Mouse (Mus musculus): ENCODE data around the gene Tecpr2. TPM values are rescaled to one million over a fixed set of nuclear protein-coding genes. Genes with fewer than 3 reads are reported as not detected.
A peak's percentile ranks its signal among the peaks of the same experiment; 100 is the strongest.

Tecpr2 gene
- 3.3 and 3.8 TPM in 2 replicates for polyA plus RNA-seq (2015; fragmentation: Nextera tagmentation; extraction: Ambion mirVana)

DNA sequence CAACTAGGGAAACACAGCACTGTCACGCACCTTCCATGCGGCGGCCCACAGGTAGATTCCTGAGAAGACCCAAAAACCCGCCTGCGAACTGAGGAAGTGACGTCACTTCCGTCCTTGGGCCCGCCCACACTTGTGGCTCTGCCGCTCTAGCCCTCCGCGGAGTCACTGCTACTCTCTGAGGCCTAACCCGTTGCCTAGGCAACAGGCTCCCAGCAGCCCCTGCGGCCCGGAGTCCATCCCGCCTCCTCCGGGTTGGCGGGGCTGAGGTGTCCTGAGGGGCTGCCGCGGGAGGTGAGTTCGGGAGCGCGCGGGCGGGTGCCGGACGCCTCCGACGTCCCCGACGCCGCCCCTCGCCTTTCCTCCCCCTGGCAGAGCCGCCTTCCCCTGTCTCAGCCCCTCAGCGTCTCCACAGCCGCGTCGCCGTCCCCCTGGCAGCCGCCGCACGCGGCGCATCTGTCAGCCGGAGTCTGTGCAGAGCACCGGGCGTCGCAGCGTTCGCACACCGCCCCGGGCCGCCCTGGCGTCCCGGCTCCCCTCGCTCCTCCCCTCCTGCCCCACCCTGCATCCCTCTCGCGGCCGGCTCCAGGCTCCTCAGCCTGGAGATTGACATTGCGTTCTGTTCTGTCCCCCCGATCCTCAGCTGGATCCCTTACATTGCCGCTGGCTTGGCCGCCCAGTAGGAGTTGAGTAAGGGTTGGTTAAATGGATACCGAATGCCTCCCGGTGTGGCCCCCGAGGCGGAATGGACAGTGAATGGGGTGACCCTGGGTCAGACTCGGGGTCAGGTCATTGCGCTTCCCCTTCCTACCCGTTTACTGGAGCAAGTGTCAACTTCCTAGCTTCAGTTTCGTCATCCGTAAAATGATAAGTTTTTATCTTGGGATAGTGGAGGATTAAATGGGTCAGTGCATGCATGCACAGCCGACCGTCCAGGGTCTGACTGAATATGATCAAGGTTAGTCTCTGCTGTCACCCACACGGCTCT lies at the start of gene Tecpr2, which contains the start of gene Cinp:
Tecpr2 (plus strand) TSS at position 229 of the 985 bp plus-strand sequence.
Cinp (minus strand) TSS at position 110 of the 985 bp plus-strand sequence.
- Histone ChIP-seq H3K9me3 (no peaks in the 10 kb centered on the region), H3K4me2 (peak within 1 kb of the TSS; percentile 93), H3K4me3 (replicated peaks) (peak within 1 kb of the TSS; percentile 86), H3K27me3 (replicated peaks) (no peaks in the 10 kb centered on the region), H3K36me3 (no peaks in the 10 kb centered on the region), H3K4me1 (peaks cover 21% of the 10 kb centered on the region), H3K9ac (peak within 1 kb of the TSS; percentile 56), H3K27ac (peak within 1 kb of the TSS; percentile 87)
- peak; percentile 99 for ATAC-seq (ENCODE audit: insufficient read depth, low FRiP score, low read depth)
- under 1% methylated on average over 71 of the region's 74 CpGs for WGBS

- no peaks in the 10 kb centered on the region for H3K9me3 ChIP-seq
- H3K4me2 ChIP-seq, result peak within 1 kb of the TSS; percentile 70
- peaks cover 5% of the 10 kb centered on the region for H3K4me1 ChIP-seq
- H3K36me3 ChIP-seq, result no peaks in the 10 kb centered on the region
- peak within 1 kb of the TSS; percentile 23 for H3K9ac ChIP-seq
- no peak within 1 kb of the TSS for H3K27ac ChIP-seq
- no peaks in the 10 kb centered on the region for H3K27me3 ChIP-seq (replicated peaks)
- peak; percentile 27; the same call in 1 of the 2 replicates for ATAC-seq (ENCODE audit: insufficient read depth, low FRiP score, low read depth)
- under 1% methylated on average over 71 of the region's 71 CpGs for WGBS
- H3K4me3 ChIP-seq (replicated peaks), result peak within 1 kb of the TSS; percentile 80
Measured at GRCm38 (mm10) chr12:110840348-110841198, 48.5 kb upstream of the Tecpr2 start, which contains the start of gene Mok. Gene Mok, minus strand, starts transcription at chr12:110840939.

DNA sequence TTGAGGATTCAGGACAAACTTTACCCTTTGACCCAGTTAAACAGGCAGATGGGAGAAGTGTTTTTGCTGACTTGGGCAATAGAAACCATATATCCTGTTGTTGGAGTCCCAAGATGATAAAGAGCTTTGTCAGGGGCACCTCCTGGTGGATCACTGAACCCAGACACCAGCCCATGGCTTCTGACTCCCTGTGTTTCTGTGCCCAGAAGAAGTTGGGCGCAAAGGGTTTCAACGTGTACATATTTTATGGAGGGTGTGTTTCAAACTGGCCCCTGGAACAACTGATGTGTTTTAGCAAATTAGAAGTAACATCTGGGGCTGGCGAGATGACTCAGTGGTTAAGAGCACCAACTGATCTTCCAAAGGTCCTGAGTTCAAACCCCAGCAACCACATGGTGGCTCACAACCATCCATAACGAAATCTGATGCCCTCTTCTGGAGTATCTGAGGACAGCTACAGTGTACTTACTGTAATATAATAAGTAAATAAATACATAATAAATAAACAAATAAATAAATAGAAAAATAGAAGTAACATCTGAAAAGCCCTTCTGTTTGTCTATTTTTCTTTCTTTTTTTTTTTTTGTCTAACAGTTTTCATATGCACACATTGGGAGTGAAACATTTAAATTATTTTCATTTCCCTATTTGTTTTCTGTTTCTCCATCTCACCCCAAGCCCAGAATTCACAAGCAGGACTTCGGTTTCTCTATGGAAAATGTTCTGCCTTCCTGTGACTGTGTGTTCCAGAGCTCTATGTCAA lies 47.2 kb upstream of the Tecpr2 start:
- Histone ChIP-seq H3K4me1 (peaks cover 14% of the 10 kb centered on the region), H3K27ac (no peak overlapping the region), H3K9ac (no peak overlapping the region), H3K4me3 (replicated peaks) (no peak overlapping the region), H3K9me3 (no peaks in the 10 kb centered on the region), H3K36me3 (no peaks in the 10 kb centered on the region), H3K4me2 (no peak overlapping the region), H3K27me3 (replicated peaks) (no peaks in the 10 kb centered on the region)
- 62% methylated on average over 5 of the region's 5 CpGs for WGBS
- no peak for ATAC-seq (ENCODE audit: insufficient read depth, low FRiP score, low read depth)

DNA sequence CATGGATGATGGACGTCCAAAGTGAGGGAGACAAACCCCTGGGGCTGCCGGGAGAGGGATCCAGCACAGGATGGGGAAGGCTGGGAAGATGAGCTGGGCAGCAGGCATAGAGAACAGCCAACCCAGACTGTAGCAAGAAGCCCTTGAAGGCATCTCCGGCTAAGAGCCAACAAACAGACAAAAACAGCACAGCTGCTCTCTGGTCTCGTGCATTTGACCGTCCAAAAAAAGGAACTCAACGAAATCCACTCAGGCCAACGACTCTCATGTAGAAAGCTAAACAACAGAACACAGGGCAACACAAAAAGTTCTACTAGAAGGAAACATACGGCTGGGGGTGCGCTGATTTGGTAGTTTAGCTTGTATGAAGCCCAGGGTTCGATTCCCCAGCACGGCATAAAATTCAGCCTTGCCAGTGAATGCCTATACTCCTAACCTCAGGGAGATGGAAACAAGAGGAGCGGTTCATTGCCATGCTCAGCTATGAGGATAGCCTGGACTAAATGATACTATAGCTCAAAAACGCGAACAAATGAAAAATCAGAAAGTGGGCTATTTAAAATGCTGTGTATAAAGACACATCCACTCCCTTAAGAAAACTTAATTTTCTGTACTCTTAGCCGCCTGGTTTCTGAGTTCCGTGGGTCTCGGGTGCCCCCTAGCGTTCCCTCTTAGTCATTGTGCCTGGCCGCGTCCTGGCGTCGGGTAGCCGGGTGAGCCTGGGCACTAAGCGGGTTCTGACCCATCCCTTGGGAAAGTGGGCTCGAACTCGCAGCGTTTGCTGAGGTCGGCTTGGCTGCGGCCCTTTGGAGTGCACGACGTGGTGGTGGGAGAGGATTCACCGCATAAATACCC lies 45.6 kb upstream of the Tecpr2 start:
- Histone ChIP-seq H3K27me3 (replicated peaks) (no peaks in the 10 kb centered on the region), H3K36me3 (no peaks in the 10 kb centered on the region), H3K27ac (no peak overlapping the region), H3K4me3 (replicated peaks) (peak overlapping the region; percentile 61), H3K4me1 (peaks cover 14% of the 10 kb centered on the region), H3K9ac (peak overlapping the region; percentile 33; the same call in 1 of the 2 replicates), H3K4me2 (peak overlapping the region; percentile 84), H3K9me3 (no peaks in the 10 kb centered on the region)
- 19% methylated on average over 32 of the region's 32 CpGs for WGBS
- no peak for ATAC-seq (ENCODE audit: insufficient read depth, low FRiP score, low read depth)

DNA sequence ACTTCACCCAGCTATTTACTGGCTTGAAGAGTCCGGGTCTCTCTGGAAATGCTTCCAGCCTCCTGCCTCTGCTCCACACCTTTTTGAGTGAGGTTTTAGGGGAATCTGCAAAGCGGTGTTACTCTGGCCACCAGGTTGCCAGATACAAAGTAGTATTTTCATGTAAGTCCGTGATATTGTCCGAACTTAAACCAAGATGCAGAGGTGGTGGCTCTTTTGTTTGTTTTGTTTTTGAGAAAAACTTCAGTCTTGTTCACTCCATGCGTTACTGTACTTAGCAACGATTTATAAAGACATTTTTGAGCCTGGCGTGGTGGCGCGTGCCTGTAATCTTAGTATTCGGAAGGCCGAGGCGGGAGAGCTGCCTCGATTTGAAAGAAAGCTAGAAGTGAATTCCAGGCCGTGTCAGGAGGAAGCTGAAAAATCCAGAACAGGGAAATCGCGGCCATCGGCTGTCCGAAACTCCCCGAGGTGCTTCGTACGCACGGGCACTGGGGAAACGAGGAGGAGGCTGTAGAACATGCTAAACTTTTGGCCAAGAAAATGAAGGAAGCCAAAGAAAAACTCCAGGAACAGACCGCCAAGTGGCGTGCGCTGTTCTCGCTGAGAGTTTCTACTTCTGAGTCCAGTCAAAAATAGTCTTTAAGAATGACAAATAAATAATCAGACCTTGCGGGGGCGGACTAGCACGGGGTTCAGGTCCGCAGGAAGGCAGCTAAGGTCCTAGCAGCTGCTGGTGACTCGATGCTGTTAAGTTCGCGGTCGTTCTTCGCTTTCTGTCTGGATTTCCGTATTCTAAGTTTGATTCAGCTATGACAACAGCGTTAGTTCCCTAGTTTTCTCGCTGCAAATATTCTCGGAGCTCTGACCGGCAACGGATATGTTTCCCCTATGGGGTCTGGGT lies 44.6 kb upstream of the Tecpr2 start:
- Histone ChIP-seq H3K27ac (peak overlapping the region; percentile 89), H3K36me3 (no peaks in the 10 kb centered on the region), H3K27me3 (replicated peaks) (no peaks in the 10 kb centered on the region), H3K9ac (peak overlapping the region; percentile 43), H3K4me1 (peaks cover 14% of the 10 kb centered on the region), H3K9me3 (no peaks in the 10 kb centered on the region), H3K4me2 (peak overlapping the region; percentile 84), H3K4me3 (replicated peaks) (peak overlapping the region; percentile 61)
- WGBS, result under 1% methylated on average over 42 of the region's 42 CpGs
- peak; percentile 37; the same call in 1 of the 2 replicates for ATAC-seq (ENCODE audit: insufficient read depth, low FRiP score, low read depth)

- no peaks in the 10 kb centered on the region for H3K36me3 ChIP-seq
- H3K9me3 ChIP-seq, result no peaks in the 10 kb centered on the region
- H3K4me2 ChIP-seq, result peak overlapping the region; percentile 84
- no peaks in the 10 kb centered on the region for H3K27me3 ChIP-seq (replicated peaks)
- H3K4me1 ChIP-seq, result peaks cover 14% of the 10 kb centered on the region
- WGBS, result under 1% methylated on average over 36 of the region's 36 CpGs
- peak overlapping the region; percentile 61 for H3K4me3 ChIP-seq (replicated peaks)
- peak overlapping the region; percentile 89 for H3K27ac ChIP-seq
- ATAC-seq (ENCODE audit: insufficient read depth, low FRiP score, low read depth), result peak; percentile 94
- H3K9ac ChIP-seq, result peak overlapping the region; percentile 43
Measured at GRCm38 (mm10) chr12:110845131-110845880, 43.8 kb upstream of the Tecpr2 start.

GRCm38 (mm10) chr12:110846191-110846765 lies 42.8 kb upstream of the Tecpr2 start:
- Histone ChIP-seq H3K9me3 (no peaks in the 10 kb centered on the region), H3K9ac (no peak overlapping the region), H3K4me2 (peak overlapping the region; percentile 84), H3K36me3 (no peaks in the 10 kb centered on the region), H3K4me3 (replicated peaks) (peak overlapping the region; percentile 61), H3K27ac (no peak overlapping the region), H3K4me1 (peaks cover 19% of the 10 kb centered on the region), H3K27me3 (replicated peaks) (no peaks in the 10 kb centered on the region)
- ATAC-seq (ENCODE audit: insufficient read depth, low FRiP score, low read depth), result no peak
- WGBS, result 71% methylated on average over 6 of the region's 6 CpGs

- peak within 1 kb of the TSS; percentile 65 for H3K9ac ChIP-seq
- no peaks in the 10 kb centered on the region for H3K27me3 ChIP-seq (replicated peaks)
- no peaks in the 10 kb centered on the region for H3K9me3 ChIP-seq
- peak; percentile 63 for ATAC-seq (ENCODE audit: insufficient read depth, low FRiP score, low read depth)
- under 1% methylated on average over 83 of the region's 89 CpGs for WGBS
- peak within 1 kb of the TSS; percentile 80 for H3K4me3 ChIP-seq (replicated peaks)
- peak within 1 kb of the TSS; percentile 78 for H3K4me2 ChIP-seq
- H3K27ac ChIP-seq, result peak within 1 kb of the TSS; percentile 82
- H3K4me1 ChIP-seq, result peaks cover 19% of the 10 kb centered on the region
- peaks cover under 1% of the 10 kb centered on the region; the same call in 1 of the 2 replicates for H3K36me3 ChIP-seq
Measured at GRCm38 (mm10) chr12:110850010-110850928, 38.8 kb upstream of the Tecpr2 start, which contains the start of gene Zfp839. Gene Zfp839, plus strand, starts transcription at chr12:110850253.

Data from stomach, embryonic 15.5 days (tissue).